Mouse (Mus musculus) liver, postnatal 0 days (tissue): ENCODE measurements around the gene Nif3l1.

Source experiments
- CTCF ChIP-seq: sonication (generic); IDR thresholded peaks from 2 replicates; pipeline ENCODE4 v1.5.1; 2016; ENCODE audit warnings: antibody characterized with exemption, low read depth
- EP300 ChIP-seq: IDR thresholded peaks from 2 replicates; pipeline ENCODE4 v1.6.1; 2016; ENCODE audit warnings: antibody characterized with exemption, low read depth, mild to moderate bottlenecking

GRCm38 (mm10) chr1:58465561-58465960 lies 20.6 kb downstream of the Nif3l1 start:
- TF ChIP-seq CTCF (no peak), EP300 (no peak)
